Mouse (Mus musculus) thymus, postnatal 10 days (tissue): ENCODE data around the gene Thbs2.
A peak's percentile ranks its signal among the peaks of the same experiment; 100 is the strongest.

Experiments
- DNase-seq, 2 experiments: peaks; one replicate each; pipeline ENCODE4 v3.0.0; 2021; ENCODE audit warnings: low spot score in 2 of 2

The Thbs2 gene

GRCm38 (mm10) chr17:14693994-14694374, at the start of gene Thbs2:
Gene Thbs2 (minus strand): TSS chr17:14694235.
- DNase-seq, result no peak

- DNase-seq, result no peak
These were observed 41.5 kb upstream of the Thbs2 start for GRCm38 (mm10) chr17:14735493-14736004.

- no peak for DNase-seq
These were observed 40.3 kb upstream of the Thbs2 start for GRCm38 (mm10) chr17:14734380-14734779.

- no peak for DNase-seq
These were observed 39.9 kb upstream of the Thbs2 start for GRCm38 (mm10) chr17:14733941-14734340.

- DNase-seq, result no peak
These were observed 39.0 kb upstream of the Thbs2 start for GRCm38 (mm10) chr17:14733027-14733426.

GRCm38 (mm10) chr17:14730629-14731028, 36.6 kb upstream of the Thbs2 start:
- no peak for DNase-seq

- DNase-seq, result no peak
These were observed 33.4 kb upstream of the Thbs2 start for GRCm38 (mm10) chr17:14727481-14727880.

GRCm38 (mm10) chr17:14724786-14725185, 30.8 kb upstream of the Thbs2 start:
- DNase-seq, result no peak

- DNase-seq, result no peak
These were observed 27.3 kb upstream of the Thbs2 start for GRCm38 (mm10) chr17:14721325-14721724.

- no peak for DNase-seq
These were observed 26.9 kb upstream of the Thbs2 start for GRCm38 (mm10) chr17:14720912-14721311.

GRCm38 (mm10) chr17:14720227-14720626, 26.2 kb upstream of the Thbs2 start:
- DNase-seq, result no peak

GRCm38 (mm10) chr17:14718801-14719200, 24.8 kb upstream of the Thbs2 start:
- no peak for DNase-seq

- no peak for DNase-seq
These were observed 20.7 kb upstream of the Thbs2 start for GRCm38 (mm10) chr17:14714782-14715181.

- DNase-seq, result no peak
These were observed 20.3 kb upstream of the Thbs2 start for GRCm38 (mm10) chr17:14714374-14714773.

GRCm38 (mm10) chr17:14711784-14712183, 17.7 kb upstream of the Thbs2 start:
- no peak for DNase-seq

GRCm38 (mm10) chr17:14711032-14711431, 17.0 kb upstream of the Thbs2 start:
- no peak for DNase-seq

- no peak for DNase-seq
These were observed 12.0 kb upstream of the Thbs2 start for GRCm38 (mm10) chr17:14706066-14706465.

- DNase-seq, result no peak
These were observed 11.4 kb upstream of the Thbs2 start for GRCm38 (mm10) chr17:14705466-14705865.

- no peak for DNase-seq
These were observed 9.7 kb upstream of the Thbs2 start for GRCm38 (mm10) chr17:14703771-14704170.

GRCm38 (mm10) chr17:14703268-14703667, 9.2 kb upstream of the Thbs2 start:
- no peak for DNase-seq

GRCm38 (mm10) chr17:14702701-14703100, 8.7 kb upstream of the Thbs2 start:
- DNase-seq, result peak; percentile 27 to 38

GRCm38 (mm10) chr17:14701891-14702290, 7.9 kb upstream of the Thbs2 start:
- no peak for DNase-seq

GRCm38 (mm10) chr17:14700204-14700603, 6.2 kb upstream of the Thbs2 start:
- DNase-seq, result no peak

GRCm38 (mm10) chr17:14698188-14698587, 4.2 kb upstream of the Thbs2 start:
- no peak for DNase-seq
